Mouse (Mus musculus): ENCODE measurements around the gene Lcn11. TPM values are rescaled to one million over a fixed set of nuclear protein-coding genes. Genes with fewer than 3 reads are reported as not detected.
"Not testable (repeated sequence)": the region's sequence is repeated elsewhere in the genome, so short reads cannot be mapped to it uniquely, and the experiment has no call there.

Gene Lcn11
- 0.89 and 1.1 TPM in 2 replicates for polyA plus RNA-seq (2015; fragmentation: Nextera tagmentation; extraction: Ambion mirVana)

- DNase-seq (ENCODE audit: low spot score), result no peak
Measured at GRCm38 (mm10) chr2:25776717-25777116, at the start of gene Lcn11. Lcn11 (plus strand) TSS chr2:25777017.

GRCm38 (mm10) chr2:25733199-25733930, 43.5 kb upstream of the Lcn11 start:
- no peak for DNase-seq (ENCODE audit: low spot score)

DNA sequence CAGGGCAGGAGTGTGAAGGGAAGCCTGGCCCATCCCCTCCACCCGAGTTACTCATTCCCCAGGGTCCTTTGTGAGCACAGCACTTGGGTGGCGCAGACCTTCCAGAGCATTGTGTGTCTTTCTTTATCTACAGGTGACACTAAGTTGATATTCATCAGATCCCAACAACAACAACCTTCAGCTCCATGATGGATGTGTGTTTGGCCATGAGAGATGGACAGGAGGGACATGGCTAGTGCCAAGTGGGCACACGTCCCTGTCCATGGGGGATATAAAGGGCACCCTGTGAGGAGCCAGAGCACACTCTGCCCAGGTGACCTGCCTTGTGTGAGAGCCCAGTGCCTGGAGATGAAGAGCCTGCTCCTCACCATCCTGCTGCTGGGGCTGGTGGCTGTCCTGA, 40.1 kb upstream of the Lcn11 start, which contains the start of gene Obp2b:
TSS of gene Obp2b (plus strand) at position 301 of the 400 bp plus-strand sequence.
- DNase-seq (ENCODE audit: low spot score), result not testable (repeated sequence)

GRCm38 (mm10) chr2:25741671-25742070, 35.1 kb upstream of the Lcn11 start:
- DNase-seq (ENCODE audit: low spot score), result no peak

- DNase-seq (ENCODE audit: low spot score), result no peak
Measured at GRCm38 (mm10) chr2:25754201-25754600, 22.6 kb upstream of the Lcn11 start.

DNA sequence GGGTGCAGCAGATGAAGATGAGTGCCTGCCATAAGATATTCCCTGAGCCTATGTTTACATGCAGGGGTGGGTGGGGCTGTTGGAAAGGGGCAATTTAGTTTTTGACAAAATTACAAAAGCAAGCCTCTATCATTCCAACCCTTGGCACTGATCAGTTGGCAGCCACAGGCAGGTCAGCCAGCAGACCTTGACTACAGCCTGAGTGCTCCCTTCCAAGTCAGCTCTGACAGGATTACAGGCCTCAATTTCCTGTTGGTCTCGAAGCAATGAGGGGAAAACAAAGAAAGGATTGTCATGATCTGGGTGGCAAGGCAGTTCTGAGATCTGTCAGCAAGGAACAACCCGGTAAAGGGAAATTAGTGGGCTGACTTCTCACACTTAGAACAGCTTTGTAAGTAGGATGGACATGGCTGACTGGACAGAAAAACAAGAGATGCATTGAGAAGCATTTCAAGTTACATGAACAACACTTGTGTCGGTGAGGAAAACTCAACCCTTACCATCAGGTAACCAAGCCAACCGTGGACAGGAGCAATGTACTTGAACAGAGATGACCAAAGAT, 18.7 kb upstream of the Lcn11 start:
- no peak for DNase-seq (ENCODE audit: low spot score)

GRCm38 (mm10) chr2:25765269-25765668, 11.5 kb upstream of the Lcn11 start, which contains the start of gene Lcn3:
Lcn3 (plus strand) TSS chr2:25765569.
- DNase-seq (ENCODE audit: low spot score), result no peak

DNA sequence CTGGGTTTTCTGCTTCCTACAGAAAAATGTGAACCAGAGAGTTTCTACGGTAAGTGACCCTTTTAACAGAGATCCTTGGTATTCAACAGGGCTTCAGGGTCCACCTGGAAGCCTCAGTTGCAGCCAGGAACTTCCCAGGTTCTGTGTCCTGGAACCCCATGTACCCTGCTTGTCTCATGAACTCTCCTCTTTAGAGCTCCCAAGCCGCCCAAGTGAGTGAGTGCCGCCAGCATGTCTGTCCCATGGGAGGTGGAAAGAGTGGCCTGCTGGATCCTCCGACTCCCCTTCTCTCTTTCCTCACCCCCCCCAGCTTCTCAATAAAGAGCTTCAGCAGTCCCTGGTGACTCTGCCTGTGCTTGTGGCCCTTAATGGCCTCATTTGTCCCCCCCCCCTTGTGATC, 9.1 kb upstream of the Lcn11 start:
- DNase-seq (ENCODE audit: low spot score), result no peak

GRCm38 (mm10) chr2:25773507-25773906, 3.3 kb upstream of the Lcn11 start:
- no peak for DNase-seq (ENCODE audit: low spot score)

DNA sequence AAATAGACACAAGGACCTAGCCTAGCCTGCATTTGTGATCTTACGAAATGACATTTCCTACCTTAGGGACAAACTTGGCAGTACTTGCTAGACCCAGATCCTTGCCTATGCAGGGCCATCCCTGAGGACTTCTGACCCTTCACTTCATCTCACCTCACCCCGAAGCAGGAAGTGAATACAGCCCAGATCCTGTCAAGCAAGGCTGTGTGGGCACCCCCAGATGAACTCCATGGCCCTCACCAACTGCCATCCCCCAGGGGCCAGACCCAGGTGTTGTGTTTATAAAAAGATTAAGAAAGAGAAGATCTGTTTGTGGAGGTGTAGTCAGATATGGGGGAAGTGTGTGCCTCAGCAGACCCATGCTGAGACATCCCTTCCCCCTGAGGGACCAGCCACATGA, 2.2 kb upstream of the Lcn11 start:
- DNase-seq (ENCODE audit: low spot score), result no peak

GRCm38 (mm10) chr2:25775991-25776390, 826 bp upstream of the Lcn11 start:
- no peak for DNase-seq (ENCODE audit: low spot score)

GRCm38 (mm10) chr2:25779076-25779475, 2.3 kb downstream of the Lcn11 start:
- DNase-seq (ENCODE audit: low spot score), result no peak

- no peak for DNase-seq (ENCODE audit: low spot score)
Measured at GRCm38 (mm10) chr2:25780921-25781320, 4.1 kb downstream of the Lcn11 start.

GRCm38 (mm10) chr2:25781957-25782356, 5.1 kb downstream of the Lcn11 start, which contains the start of gene Gm13539:
Gm13539 (plus strand) TSS chr2:25782257.
- no peak for DNase-seq (ENCODE audit: low spot score)

- DNase-seq (ENCODE audit: low spot score), result no peak
Measured at GRCm38 (mm10) chr2:25785573-25786322, 8.9 kb downstream of the Lcn11 start.

- no peak for DNase-seq (ENCODE audit: low spot score)
Measured at GRCm38 (mm10) chr2:25789092-25789491, 12.3 kb downstream of the Lcn11 start.

GRCm38 (mm10) chr2:25797635-25798034, 20.8 kb downstream of the Lcn11 start:
- no peak for DNase-seq (ENCODE audit: low spot score)

GRCm38 (mm10) chr2:25798065-25798464, 21.2 kb downstream of the Lcn11 start:
- DNase-seq (ENCODE audit: low spot score), result no peak

DNA sequence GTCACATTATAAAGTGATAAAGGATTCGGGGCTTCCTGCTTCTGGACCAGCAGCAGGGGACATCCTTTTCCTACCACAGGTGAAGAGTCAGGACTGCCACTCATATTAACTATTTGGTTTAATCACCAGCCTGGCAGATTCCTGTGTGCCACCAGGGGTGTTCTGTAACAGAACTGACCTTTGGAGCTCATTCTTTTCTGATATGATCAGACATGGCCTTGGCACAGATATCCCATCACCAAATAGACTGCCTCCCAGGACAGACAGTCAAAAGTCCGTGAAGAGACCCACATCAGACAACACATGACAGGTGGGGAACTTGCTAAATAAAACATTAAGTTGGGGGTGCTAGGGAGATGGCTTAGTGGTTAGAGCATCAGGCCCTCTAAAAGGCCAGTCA, 34.9 kb downstream of the Lcn11 start:
- DNase-seq (ENCODE audit: low spot score), result no peak

DNA sequence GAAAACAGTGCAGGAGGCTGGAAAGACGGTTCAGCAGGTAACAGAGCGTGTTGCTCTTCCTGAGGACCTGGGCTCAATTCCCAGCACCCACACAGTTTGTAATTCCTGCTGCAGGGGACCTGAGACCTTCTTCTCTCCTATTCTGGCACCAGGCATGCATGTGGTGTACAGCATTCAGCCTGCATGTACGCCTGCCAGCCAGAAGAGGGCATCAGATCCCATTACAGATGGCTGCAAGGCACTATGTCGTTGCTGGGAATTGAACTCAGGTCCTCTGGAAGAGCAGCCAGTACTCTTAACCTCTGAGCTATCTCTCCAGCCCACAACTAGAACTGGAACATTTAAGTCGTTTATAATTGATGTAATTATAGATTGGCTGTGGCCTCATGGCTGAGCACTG, 36.5 kb downstream of the Lcn11 start:
- DNase-seq (ENCODE audit: low spot score), result no peak

- not testable (repeated sequence) for DNase-seq (ENCODE audit: low spot score)
Measured at GRCm38 (mm10) chr2:25815748-25816147, 38.9 kb downstream of the Lcn11 start, which contains the start of gene Glt6d1. Glt6d1 (minus strand) TSS chr2:25815848.

GRCm38 (mm10) chr2:25822806-25823205, 46.0 kb downstream of the Lcn11 start, which contains the start of gene Lcn9:
Lcn9 (plus strand) TSS chr2:25823153.
- no peak for DNase-seq (ENCODE audit: low spot score)
